Mouse (Mus musculus) frontal cortex, postnatal 25 days (tissue): ENCODE results near the gene Gm20431.

Experiments used
- DNase-seq, 2 experiments: peaks; one replicate each; pipeline ENCODE4 v3.0.0; 2022; ENCODE audit warnings: low spot score in 2 of 2

Gm20431 gene

GRCm38 (mm10) chr2:167661270-167662203 is at the start of gene Gm20431:
Gm20431 (minus strand) TSS chr2:167661496.
- peak; percentile 85 to 89 for DNase-seq

- no peak for DNase-seq
Observed at GRCm38 (mm10) chr2:167710574-167710973, 49.3 kb upstream of the Gm20431 start.

- no peak for DNase-seq
Observed at GRCm38 (mm10) chr2:167709969-167710368, 48.7 kb upstream of the Gm20431 start.

DNA sequence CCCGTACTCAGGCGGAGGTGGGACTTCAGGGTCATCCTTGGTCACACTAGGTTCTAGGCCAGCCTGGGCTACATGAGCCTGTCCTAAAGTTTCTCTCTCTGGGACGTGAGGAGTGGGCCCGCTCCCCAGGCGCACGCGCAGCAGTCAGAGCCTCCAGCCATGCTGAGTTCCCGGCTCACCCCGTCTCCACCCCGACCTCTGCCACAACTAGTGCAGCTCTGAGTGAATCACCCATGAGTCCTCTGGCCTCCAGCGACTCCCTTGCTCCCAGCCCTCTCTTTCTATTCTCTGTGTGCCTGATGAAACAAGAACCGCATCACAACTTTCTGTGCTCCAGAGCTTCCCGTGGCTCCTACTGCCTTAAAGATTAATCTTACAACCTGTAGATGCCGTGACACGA is 47.1 kb upstream of the Gm20431 start:
- DNase-seq, result no peak

GRCm38 (mm10) chr2:167706183-167706939 is 45.1 kb upstream of the Gm20431 start:
- no peak for DNase-seq

DNA sequence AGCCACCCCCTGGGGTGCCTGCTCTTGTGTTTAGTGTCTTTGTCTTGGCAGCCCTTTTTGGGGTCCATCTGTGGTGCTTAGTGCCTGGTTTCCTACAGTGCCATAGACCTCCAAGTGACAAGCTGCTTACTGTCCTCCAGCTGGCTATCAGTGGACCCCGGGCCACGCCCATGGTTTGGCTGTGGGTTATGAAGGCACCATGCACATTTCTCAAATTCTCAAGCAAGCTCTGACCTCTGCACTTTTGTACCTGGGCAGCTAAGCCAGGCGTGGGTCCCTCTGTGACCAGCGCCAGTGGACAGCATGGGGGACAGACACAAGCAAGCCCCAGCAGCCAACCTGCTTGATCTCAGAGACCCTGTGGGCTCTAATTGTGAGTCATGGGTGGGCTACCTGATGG is 43.1 kb upstream of the Gm20431 start:
- DNase-seq, result no peak

DNA sequence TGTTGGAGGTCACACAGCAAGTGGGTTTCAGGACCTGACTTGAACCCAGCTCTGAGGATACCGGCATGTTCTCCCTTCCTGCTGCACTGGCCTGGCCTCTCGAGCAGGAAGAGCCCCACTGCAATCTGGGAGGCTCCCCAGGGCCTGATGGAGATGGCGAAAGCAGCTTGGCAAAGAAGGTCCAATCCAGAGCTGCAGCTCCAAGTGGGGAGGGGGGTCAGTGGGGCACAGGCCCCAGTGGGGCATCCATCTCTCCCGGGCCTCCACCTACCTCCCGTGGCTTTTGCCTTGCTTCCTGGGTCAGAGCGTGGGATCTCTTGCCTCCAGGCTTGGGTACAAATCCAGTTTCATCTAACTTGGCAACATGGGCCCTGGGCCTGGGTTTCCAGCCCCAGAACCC is 40.8 kb upstream of the Gm20431 start:
- no peak for DNase-seq

- no peak for DNase-seq
Observed at GRCm38 (mm10) chr2:167701472-167701871, 40.2 kb upstream of the Gm20431 start.

DNA sequence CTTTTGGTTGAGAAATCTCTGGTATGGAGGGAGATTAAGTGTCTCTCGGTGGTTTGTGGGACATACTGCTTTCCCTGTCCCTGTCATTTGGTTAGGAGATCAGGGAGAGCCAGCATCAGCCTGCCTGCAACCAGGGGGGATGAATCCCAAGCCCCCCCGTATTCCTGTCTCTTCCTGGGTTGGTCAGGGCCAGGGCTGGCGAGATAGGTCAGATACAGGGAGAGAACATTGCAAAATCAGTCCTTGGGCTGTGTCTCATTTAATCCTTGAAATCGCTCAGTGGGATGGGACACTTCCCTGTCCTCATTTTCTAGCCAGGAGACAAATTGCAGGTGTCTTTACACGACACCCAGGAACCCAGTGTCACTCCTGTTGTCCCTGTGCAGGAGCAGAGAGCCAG is 38.7 kb upstream of the Gm20431 start:
- DNase-seq, result no peak

DNA sequence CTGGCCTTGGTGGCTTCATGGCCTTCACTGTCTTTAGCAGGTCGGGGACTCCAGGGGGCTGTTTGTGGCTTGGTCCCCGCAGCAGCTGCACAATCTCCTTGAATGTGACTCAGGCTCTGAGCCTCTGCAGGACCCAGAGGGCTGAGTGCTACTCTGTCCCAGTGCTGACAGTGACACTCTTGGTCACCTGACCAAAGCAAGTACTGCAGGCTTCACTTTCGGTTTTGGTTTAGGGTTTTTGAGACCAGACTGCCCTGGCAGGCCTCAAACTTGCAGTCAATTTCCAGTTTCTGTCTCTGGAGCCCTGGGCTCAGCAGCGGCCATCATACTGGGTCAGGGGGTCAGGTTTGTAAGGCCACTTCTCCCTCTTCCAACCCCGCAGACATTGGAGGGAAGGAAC is 36.6 kb upstream of the Gm20431 start:
- no peak for DNase-seq

- DNase-seq, result no peak
Observed at GRCm38 (mm10) chr2:167696143-167696542, 34.8 kb upstream of the Gm20431 start.

DNA sequence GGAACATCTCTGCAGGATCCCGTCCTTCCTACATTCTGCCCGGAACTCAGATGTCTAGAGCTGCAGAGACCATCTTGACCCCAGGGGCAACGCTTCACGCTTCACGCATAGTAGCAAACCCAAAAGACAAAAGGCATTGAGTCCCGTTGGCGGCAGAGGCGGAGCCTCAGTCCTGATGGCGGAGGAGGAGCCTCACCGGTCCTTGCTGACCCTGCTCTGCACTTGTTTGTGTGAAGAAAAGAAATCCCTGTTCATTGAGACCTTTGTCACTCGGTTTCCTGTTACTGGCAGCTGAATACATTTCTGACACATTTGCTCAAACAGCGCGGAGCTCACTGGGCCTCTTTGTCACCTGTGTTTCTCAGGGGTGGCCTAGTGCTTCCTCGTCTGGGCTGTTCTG is 34.2 kb upstream of the Gm20431 start:
- no peak for DNase-seq

DNA sequence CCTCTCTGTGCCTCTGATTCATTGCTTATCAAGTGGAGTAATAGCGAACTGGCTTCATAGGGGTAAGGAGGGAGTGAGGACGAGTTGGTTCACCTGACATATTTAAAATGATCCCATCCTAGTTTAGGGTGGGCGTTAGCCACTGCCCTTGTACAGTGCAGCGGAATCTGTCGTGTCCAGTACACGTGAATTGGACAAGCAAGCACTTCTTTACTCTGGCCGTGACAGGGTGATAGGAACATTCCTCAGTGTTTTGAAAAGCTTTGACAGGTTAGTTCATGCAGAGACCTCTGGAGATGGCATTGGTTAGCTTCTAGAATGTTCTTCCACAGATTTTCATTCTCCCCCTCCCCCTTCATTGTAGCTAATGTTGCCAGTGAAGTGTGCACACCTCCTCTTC is 33.7 kb upstream of the Gm20431 start:
- no peak for DNase-seq

GRCm38 (mm10) chr2:167694244-167694643 is 32.9 kb upstream of the Gm20431 start:
- no peak for DNase-seq

DNA sequence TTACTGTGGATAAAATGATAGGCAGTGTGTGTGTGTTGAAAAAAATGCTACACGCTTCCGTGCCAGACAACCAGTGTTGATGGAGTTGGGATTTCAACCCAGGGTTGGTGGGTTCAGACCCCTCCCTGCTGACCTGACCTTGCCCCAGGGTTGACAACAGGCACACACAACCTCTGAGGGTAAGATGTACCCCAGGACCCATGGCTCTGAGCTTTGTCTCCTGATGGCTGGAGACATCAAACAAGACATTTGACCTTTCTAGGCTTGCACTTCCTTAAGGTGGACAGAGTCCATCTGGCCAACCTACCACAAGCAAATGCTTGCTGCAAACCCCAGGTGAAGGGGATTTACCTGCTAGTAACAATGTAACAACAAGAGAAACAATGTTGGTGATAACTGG is 32.2 kb upstream of the Gm20431 start:
- DNase-seq, result no peak

DNA sequence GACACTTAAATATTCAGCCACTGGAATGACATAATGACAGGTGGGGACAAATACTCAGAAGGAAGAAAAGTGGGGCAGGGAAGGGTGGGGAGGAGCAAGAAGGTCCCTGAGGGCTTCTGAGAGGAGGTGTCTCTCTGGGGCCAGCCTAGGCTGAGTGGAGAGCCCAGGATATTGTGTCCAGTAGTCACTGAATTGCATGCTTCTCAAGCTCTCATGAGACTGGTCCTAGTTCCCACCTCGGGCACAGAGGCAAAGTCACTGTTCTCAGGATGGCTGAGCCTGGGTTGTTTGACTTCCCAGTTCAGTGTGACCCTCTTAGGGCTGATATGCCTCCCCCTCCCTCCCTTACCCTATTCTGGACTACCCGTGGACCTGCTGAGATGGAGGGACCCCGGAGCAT is 31.5 kb upstream of the Gm20431 start:
- no peak for DNase-seq

DNA sequence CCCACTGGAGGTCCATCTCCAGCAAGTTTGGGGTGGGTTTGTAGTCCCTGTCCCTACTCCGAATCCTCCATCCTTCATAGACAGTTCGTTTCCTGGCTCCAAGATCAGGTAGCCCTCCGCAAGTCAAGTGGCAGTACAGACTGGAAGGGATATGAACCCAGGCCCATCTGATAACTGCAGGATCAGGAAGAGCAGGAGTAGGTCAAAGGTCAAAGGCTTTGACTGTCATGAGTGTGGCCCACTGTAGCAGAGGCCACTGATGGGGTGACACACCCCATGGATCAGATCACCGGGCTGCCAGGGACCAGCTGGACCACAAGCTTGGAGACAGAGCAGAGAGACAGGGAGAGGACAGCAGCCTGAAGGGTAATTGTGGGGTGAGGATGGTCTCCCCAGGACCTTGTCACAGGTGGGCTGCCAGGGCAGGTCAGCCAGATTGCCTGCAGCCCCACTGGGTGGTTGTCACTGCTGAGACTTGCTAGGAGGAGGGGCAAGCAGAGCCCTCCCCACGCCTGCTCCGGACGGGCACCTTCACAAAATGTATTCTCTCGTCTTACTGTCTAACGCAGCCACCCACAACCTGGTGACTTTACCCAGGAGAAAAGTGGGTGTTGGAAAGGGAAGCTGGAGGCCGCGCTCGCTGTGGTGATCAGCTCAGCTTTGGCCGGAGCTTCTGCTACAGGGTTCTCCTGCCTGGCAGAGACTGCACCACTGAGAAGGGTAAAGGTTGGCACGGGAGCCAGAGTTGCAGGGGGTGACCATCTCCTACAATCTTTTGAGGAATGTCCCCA is 30.8 kb upstream of the Gm20431 start:
- DNase-seq, result no peak

DNA sequence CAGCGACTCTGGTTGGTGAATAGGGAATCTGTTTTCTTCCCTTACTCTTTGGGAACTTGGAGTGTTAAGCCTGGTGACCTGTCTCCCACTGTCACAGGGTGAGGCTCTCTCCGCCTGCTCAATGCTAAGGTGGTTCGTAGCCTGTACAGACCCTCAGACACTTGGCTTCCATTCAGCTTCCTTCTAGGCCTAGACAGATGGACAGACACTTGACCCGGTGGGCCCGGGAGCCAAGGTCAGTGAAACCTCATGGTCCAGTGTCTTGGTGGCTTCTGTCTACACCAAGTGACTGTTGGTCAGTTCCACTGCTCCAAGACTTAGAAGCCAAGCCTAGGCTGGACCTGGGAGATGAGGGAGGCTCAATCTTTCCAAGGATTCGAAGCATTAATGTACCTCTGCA is 30.1 kb upstream of the Gm20431 start:
- DNase-seq, result no peak

GRCm38 (mm10) chr2:167690962-167691311 is 29.6 kb upstream of the Gm20431 start:
- no peak for DNase-seq

DNA sequence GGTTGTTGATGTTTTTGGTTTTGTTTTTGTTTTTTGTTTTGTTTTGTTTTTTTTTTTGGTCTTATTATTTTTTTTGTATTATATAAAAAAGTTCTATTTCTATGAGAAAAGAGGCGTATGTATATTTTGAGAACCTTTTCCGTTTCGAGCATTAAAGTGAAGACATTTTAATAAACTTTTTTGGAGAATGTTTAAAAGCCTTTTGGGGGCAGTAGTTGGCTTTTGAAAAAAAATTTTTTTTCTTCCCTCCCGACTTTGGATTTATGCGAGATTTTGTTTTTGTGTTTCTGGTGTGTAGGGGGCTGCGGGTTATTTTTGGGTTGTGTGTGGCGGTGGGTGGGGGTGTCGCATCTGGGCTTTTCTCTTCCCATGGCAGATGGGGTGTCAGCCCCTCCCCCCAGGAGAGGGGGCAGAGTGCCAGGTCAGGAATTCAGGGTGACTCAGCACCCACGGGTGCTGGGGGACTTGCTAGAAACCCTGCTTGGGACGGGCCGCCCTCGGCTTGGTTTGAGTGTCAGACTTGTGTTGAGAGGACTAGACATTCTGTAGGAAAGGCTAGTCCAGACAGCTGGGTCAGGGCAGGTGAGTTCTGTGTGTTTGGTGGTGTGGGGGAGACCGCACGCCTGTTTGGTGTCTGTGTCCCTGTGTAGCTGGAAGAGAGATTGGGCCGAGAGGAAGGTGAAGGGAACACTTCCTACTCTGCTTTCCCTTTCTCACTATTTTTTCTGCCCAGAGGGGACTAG is 29.1 kb upstream of the Gm20431 start:
- peak in 1 of 2 experiments; percentile 38 for DNase-seq

- peak; percentile 38 to 39 for DNase-seq
Observed at GRCm38 (mm10) chr2:167689501-167690218, 28.4 kb upstream of the Gm20431 start, which contains the start of gene Tmem189. Tmem189 (minus strand) TSS chr2:167689822.
